Mouse (Mus musculus) megakaryocyte, embryonic 14.5 days (primary cell): ENCODE results near the gene Adamts16. TPM values are rescaled to one million over a fixed set of nuclear protein-coding genes. Genes with fewer than 3 reads are reported as not detected.
"Not testable (repeated sequence)": the region's sequence is repeated elsewhere in the genome, so short reads cannot be mapped to it uniquely, and the experiment has no call there.

ENCODE experiments used
- H3K27me3 ChIP-seq: replicated peaks from 2 replicates; pipeline ENCODE3; 2012; ENCODE audit warnings: inconsistent platforms
- H3K36me3 ChIP-seq: replicated peaks from 2 replicates; pipeline ENCODE3; 2012; ENCODE audit warnings: low read length, inconsistent platforms, mixed read lengths
- H3K4me1 ChIP-seq: 2 replicates; pipeline ENCODE4 v1.6.1; 2012; ENCODE audit warnings: inconsistent platforms
- H3K4me3 ChIP-seq: replicated peaks from 2 replicates; pipeline ENCODE3; 2012; ENCODE audit warnings: moderate library complexity, mild to moderate bottlenecking, inconsistent platforms
- H3K9me3 ChIP-seq: 2 replicates; pipeline ENCODE4 v1.6.1; 2012; ENCODE audit warnings: inconsistent platforms
- FLI1 ChIP-seq: IDR thresholded peaks from 2 replicates; pipeline ENCODE4 v1.6.1; 2012; ENCODE audit warnings: low read length, inconsistent platforms, mixed read lengths
- GATA1 ChIP-seq: IDR thresholded peaks from 3 replicates; pipeline ENCODE4 v1.6.1; 2012; ENCODE audit warnings: mixed read lengths, low read length, inconsistent platforms, borderline replicate concordance
- polyA plus RNA-seq: library from polyadenylated mRNA; stranded (reverse); fragments of >175 nt; gene quantifications from 2 replicates; pipeline ENCODE4 v1.2.3, GENCODE M21; 2012; ENCODE audit warnings: low replicate concordance; ENCODE audit not compliant: insufficient read depth

The Adamts16 gene
- not detected in 2 replicates for polyA plus RNA-seq

- peaks cover 6% of the 10 kb centered on the region; the same call in 1 of the 2 replicates for H3K4me1 ChIP-seq
- H3K9me3 ChIP-seq: no peaks in the 10 kb centered on the region
- TF ChIP-seq GATA1: no peak
- TF ChIP-seq FLI1: no peak
- no peaks in the 10 kb centered on the region for H3K36me3 ChIP-seq
- H3K27me3 ChIP-seq: peaks cover 26% of the 10 kb centered on the region
- H3K4me3 ChIP-seq: peak within 1 kb of the TSS; percentile 50
Measured at GRCm38 (mm10) chr13:70841421-70841904, at the start of gene Adamts16. TSS of gene Adamts16 (minus strand) at chr13:70841811.

- Histone ChIP-seq H3K36me3 (no peaks in the 10 kb centered on the region), H3K4me1 (no peaks in the 10 kb centered on the region), H3K27me3 (no peaks in the 10 kb centered on the region), H3K9me3 (peaks cover 29% of the 10 kb centered on the region), H3K4me3 (no peak overlapping the region)
- TF ChIP-seq GATA1 (no peak), FLI1 (no peak)
Measured at GRCm38 (mm10) chr13:70887136-70887535, 45.5 kb upstream of the Adamts16 start.

GRCm38 (mm10) chr13:70885006-70885405, 43.4 kb upstream of the Adamts16 start:
- no peaks in the 10 kb centered on the region for H3K36me3 ChIP-seq
- peaks cover 22% of the 10 kb centered on the region for H3K9me3 ChIP-seq
- H3K4me1 ChIP-seq: no peaks in the 10 kb centered on the region
- no peak overlapping the region for H3K4me3 ChIP-seq
- TF ChIP-seq FLI1 (no peak), GATA1 (no peak)
- no peaks in the 10 kb centered on the region for H3K27me3 ChIP-seq

- Histone ChIP-seq H3K9me3 (peaks cover 22% of the 10 kb centered on the region), H3K36me3 (no peaks in the 10 kb centered on the region), H3K4me3 (no peak overlapping the region), H3K4me1 (no peaks in the 10 kb centered on the region), H3K27me3 (no peaks in the 10 kb centered on the region)
- TF ChIP-seq FLI1 (no peak), GATA1 (no peak)
Measured at GRCm38 (mm10) chr13:70883891-70884890, 42.6 kb upstream of the Adamts16 start.

GRCm38 (mm10) chr13:70879971-70880370, 38.4 kb upstream of the Adamts16 start:
- not testable (repeated sequence) for H3K4me3 ChIP-seq, H3K36me3 ChIP-seq, H3K27me3 ChIP-seq, H3K4me1 ChIP-seq
- peaks cover 30% of the 10 kb centered on the region for H3K9me3 ChIP-seq

- no peaks in the 10 kb centered on the region for H3K27me3 ChIP-seq
- no peaks in the 10 kb centered on the region for H3K36me3 ChIP-seq
- no peaks in the 10 kb centered on the region for H3K4me1 ChIP-seq
- TF ChIP-seq FLI1 (no peak), GATA1 (no peak)
- no peak overlapping the region for H3K4me3 ChIP-seq
- H3K9me3 ChIP-seq: peaks cover 30% of the 10 kb centered on the region
Measured at GRCm38 (mm10) chr13:70877550-70877913, 35.9 kb upstream of the Adamts16 start.

GRCm38 (mm10) chr13:70876648-70877549, 35.3 kb upstream of the Adamts16 start:
- Histone ChIP-seq H3K9me3 (peaks cover 33% of the 10 kb centered on the region), H3K27me3 (no peaks in the 10 kb centered on the region), H3K36me3 (no peaks in the 10 kb centered on the region), H3K4me1 (no peaks in the 10 kb centered on the region), H3K4me3 (no peak overlapping the region)
- no peak for TF ChIP-seq FLI1
- TF ChIP-seq GATA1: no peak

- no peak for TF ChIP-seq FLI1
- no peak for TF ChIP-seq GATA1
- peaks cover 37% of the 10 kb centered on the region for H3K9me3 ChIP-seq
Measured at GRCm38 (mm10) chr13:70875411-70875949, 33.9 kb upstream of the Adamts16 start.

GRCm38 (mm10) chr13:70874741-70875140, 33.1 kb upstream of the Adamts16 start:
- TF ChIP-seq FLI1: no peak
- TF ChIP-seq GATA1: no peak
- no peaks in the 10 kb centered on the region for H3K27me3 ChIP-seq
- H3K9me3 ChIP-seq: peaks cover 37% of the 10 kb centered on the region
- H3K4me3 ChIP-seq: peak overlapping the region; percentile 77
- H3K36me3 ChIP-seq: no peaks in the 10 kb centered on the region
- no peaks in the 10 kb centered on the region for H3K4me1 ChIP-seq

More at GRCm38 (mm10) chr13:70875411-70875949, 33.9 kb upstream of the Adamts16 start:
- Histone ChIP-seq H3K4me3 (no peak overlapping the region), H3K4me1 (no peaks in the 10 kb centered on the region), H3K27me3 (no peaks in the 10 kb centered on the region), H3K36me3 (no peaks in the 10 kb centered on the region)

GRCm38 (mm10) chr13:70873851-70874250, 32.2 kb upstream of the Adamts16 start:
- H3K9me3 ChIP-seq: peaks cover 41% of the 10 kb centered on the region
- H3K36me3 ChIP-seq, H3K27me3 ChIP-seq, H3K4me1 ChIP-seq, H3K4me3 ChIP-seq: not testable (repeated sequence)
